Comparison of ENCODE assay signal across 10 mouse cellular contexts in genomic region chr2:164455421-164456190, GRCm38 (mm10). TPM values are rescaled to one million over a fixed set of nuclear protein-coding genes. Genes with fewer than 3 reads are reported as not detected.
DNase-seq lines count a peak whose midpoint lies in the region; ATAC-seq lines count a peak whose summit lies in the region.
"Had no signal": no experiment of that assay in that cellular context is flagged by ENCODE, and none has a peak within 500 bp of the region (broad histone marks: within the 10 kb centered on the region; RNA-seq: fewer than 3 reads in every experiment).

No protein-coding gene starts in this region.

- no peak overlapping the region for H3K4me3 ChIP-seq in embryonic facial prominence, embryonic 14.5 days (ENCODE audit: low read depth, low read length)
- H3K4me3 ChIP-seq in embryonic facial prominence, embryonic 10.5 days, result no peak overlapping the region

- peak; percentile 43 for DNase-seq in embryonic facial prominence, embryonic 14.5 days (ENCODE audit: low spot score)
- DNase-seq in embryonic facial prominence, embryonic 10.5 days (ENCODE audit: low spot score), result no peak
- peak; percentile 65 for DNase-seq in ZHBTc4 (ENCODE audit: low read depth, low spot score)
- peak; percentile 62 to 63 for DNase-seq in heart, postnatal 14 days
- peak; percentile 65 for DNase-seq in lung, postnatal 25 days (ENCODE audit: low spot score)
- DNase-seq in thymus, postnatal 14 days, result no peak
- DNase-seq in frontal cortex, postnatal 25 days (ENCODE audit: low spot score in 2 of 2), result no peak

- intact Hi-C loops in heart, postnatal 14 days (cut with DNase I), result loop anchor here (2.0 kb wide), 1 partner anchor 39 kb away; no protein-coding TSS in a partner anchor

- 51% methylated on average over 6 of the region's 6 CpGs for WGBS in embryonic facial prominence, embryonic 14.5 days
- 71% methylated on average over 6 of the region's 6 CpGs for WGBS in embryonic facial prominence, embryonic 10.5 days

- peaks cover 22% of the 10 kb centered on the region for H3K4me1 ChIP-seq in embryonic facial prominence, embryonic 14.5 days (ENCODE audit: control insufficient read depth, insufficient read depth, low read length)
- peaks cover 41% of the 10 kb centered on the region for H3K4me1 ChIP-seq in embryonic facial prominence, embryonic 10.5 days

- no peak overlapping the region for H3K27ac ChIP-seq in embryonic facial prominence, embryonic 14.5 days (replicated peaks; ENCODE audit: low read depth, low read length)
- no peak overlapping the region for H3K27ac ChIP-seq in embryonic facial prominence, embryonic 10.5 days (replicated peaks)

- no peaks in the 10 kb centered on the region for H3K36me3 ChIP-seq in embryonic facial prominence, embryonic 14.5 days (ENCODE audit: control insufficient read depth, insufficient read depth, low read length)
- no peaks in the 10 kb centered on the region for H3K36me3 ChIP-seq in embryonic facial prominence, embryonic 10.5 days (replicated peaks)

- no peak overlapping the region for H3K9ac ChIP-seq in embryonic facial prominence, embryonic 14.5 days (ENCODE audit: low read depth, low read length)

- H3K27me3 ChIP-seq in embryonic facial prominence, embryonic 14.5 days (replicated peaks; ENCODE audit: control insufficient read depth, insufficient read depth, low read length), result no peaks in the 10 kb centered on the region
- H3K27me3 ChIP-seq in embryonic facial prominence, embryonic 10.5 days (replicated peaks; ENCODE audit: low read depth, poor library complexity, severe bottlenecking), result no peaks in the 10 kb centered on the region

- H3K4me2 ChIP-seq in embryonic facial prominence, embryonic 14.5 days (ENCODE audit: low read depth, low read length), result no peak overlapping the region

- no peak for ATAC-seq in embryonic facial prominence, embryonic 14.5 days (ENCODE audit: low read depth)
- no peak for ATAC-seq in erythroid progenitor cell, adult 5-6 weeks (replicated peaks; ENCODE audit: low FRiP score, poor library complexity, severe bottlenecking)
- ATAC-seq: forebrain, embryonic 16.5 days; midbrain, embryonic 16.5 days had no signal

- H3K9me3 ChIP-seq in embryonic facial prominence, embryonic 14.5 days (ENCODE audit: control insufficient read depth, low read length), result no peaks in the 10 kb centered on the region
- no peaks in the 10 kb centered on the region for H3K9me3 ChIP-seq in embryonic facial prominence, embryonic 10.5 days

RNA-seq across cellular contexts. Expression of gene Sys1, which starts 1.2 kb away (rescaled TPM):
- polyA plus RNA-seq in embryonic facial prominence, embryonic 14.5 days (2014; fragmentation: Nextera tagmentation; extraction: Ambion mirVana), result 63.3 and 68.3 TPM in 2 replicates
- polyA plus RNA-seq in embryonic facial prominence, embryonic 10.5 days (2016; fragmentation: Nextera tagmentation; extraction: Ambion mirVana), result 52.5 and 53.1 TPM in 2 replicates
- total RNA-seq in heart, postnatal 14 days (2021), result 10 to 100 TPM; 21.2 to 21.9 TPM
- total RNA-seq in erythroid progenitor cell, adult 5-6 weeks (2015; ENCODE audit: low replicate concordance), result 8.8 and 10.8 TPM in 2 replicates
- 3.1 and 5.3 TPM in 2 replicates for total RNA-seq in erythroid progenitor cell, adult 5-6 weeks (2017; ENCODE audit: low replicate concordance)

RNA-seq across cellular contexts. Expression of gene Gm20458, which starts 5.2 kb away (rescaled TPM):
- polyA plus RNA-seq in embryonic facial prominence, embryonic 14.5 days (2014; fragmentation: Nextera tagmentation; extraction: Ambion mirVana), result 12.5 and 14.7 TPM in 2 replicates
- 3.1 and 3.2 TPM in 2 replicates for polyA plus RNA-seq in embryonic facial prominence, embryonic 10.5 days (2016; fragmentation: Nextera tagmentation; extraction: Ambion mirVana)
- total RNA-seq in heart, postnatal 14 days (2021), result 1 to 10 TPM; 3.0 to 5.3 TPM
- not detected in 2 replicates for total RNA-seq in erythroid progenitor cell, adult 5-6 weeks (2015; ENCODE audit: low replicate concordance)
- not detected in 2 replicates for total RNA-seq in erythroid progenitor cell, adult 5-6 weeks (2017; ENCODE audit: low replicate concordance)

RNA-seq across cellular contexts. Expression of gene Sdc4, which starts 11.9 kb away (rescaled TPM):
- polyA plus RNA-seq in embryonic facial prominence, embryonic 14.5 days (2014; fragmentation: Nextera tagmentation; extraction: Ambion mirVana), result 57.1 and 58.4 TPM in 2 replicates
- 25.5 and 26.0 TPM in 2 replicates for polyA plus RNA-seq in embryonic facial prominence, embryonic 10.5 days (2016; fragmentation: Nextera tagmentation; extraction: Ambion mirVana)
- total RNA-seq in heart, postnatal 14 days (2021), result 10 to 100 TPM; 20.0 to 27.0 TPM
- total RNA-seq in erythroid progenitor cell, adult 5-6 weeks (2015; ENCODE audit: low replicate concordance), result 2.5 and 7.2 TPM in 2 replicates
- total RNA-seq in erythroid progenitor cell, adult 5-6 weeks (2017; ENCODE audit: low replicate concordance), result 5.7 and 7.2 TPM in 2 replicates

RNA-seq across cellular contexts. Expression of gene Trp53tg5, which starts 17.9 kb away (rescaled TPM):
- not detected in 2 replicates for polyA plus RNA-seq in embryonic facial prominence, embryonic 14.5 days (2014; fragmentation: Nextera tagmentation; extraction: Ambion mirVana)
- not detected in 2 replicates for polyA plus RNA-seq in embryonic facial prominence, embryonic 10.5 days (2016; fragmentation: Nextera tagmentation; extraction: Ambion mirVana)
- not detected for total RNA-seq in heart, postnatal 14 days (2021)
- total RNA-seq in erythroid progenitor cell, adult 5-6 weeks (2015; ENCODE audit: low replicate concordance), result not detected in 2 replicates
- total RNA-seq in erythroid progenitor cell, adult 5-6 weeks (2017; ENCODE audit: low replicate concordance), result not detected in 2 replicates
- polyA plus RNA-seq: forebrain, embryonic 16.5 days; midbrain, embryonic 16.5 days had no signal

RNA-seq across cellular contexts. Expression of gene Dbndd2, which starts 30.3 kb away (rescaled TPM):
- polyA plus RNA-seq in embryonic facial prominence, embryonic 14.5 days (2014; fragmentation: Nextera tagmentation; extraction: Ambion mirVana), result 4.1 and 10.5 TPM in 2 replicates
- 1.8 TPM in 2 replicates for polyA plus RNA-seq in embryonic facial prominence, embryonic 10.5 days (2016; fragmentation: Nextera tagmentation; extraction: Ambion mirVana)
- total RNA-seq in heart, postnatal 14 days (2021), result 10 to 100 TPM; 17.9 to 19.0 TPM
- total RNA-seq in erythroid progenitor cell, adult 5-6 weeks (2015; ENCODE audit: low replicate concordance), result 6.3 TPM in 1 of 2 replicates, not detected in the other
- total RNA-seq in erythroid progenitor cell, adult 5-6 weeks (2017; ENCODE audit: low replicate concordance), result 0.61 TPM in 1 of 2 replicates, not detected in the other

Comparison
In these comparisons a context has a peak if more than half of its experiments do, and no peak if none do; other contexts are left out.
1. DNase-seq: peak in embryonic facial prominence, embryonic 14.5 days (single experiment), ZHBTc4 (single experiment), heart, postnatal 14 days (2 of 2) and lung, postnatal 25 days (single experiment); none in embryonic facial prominence, embryonic 10.5 days (single experiment), thymus, postnatal 14 days (single experiment) and frontal cortex, postnatal 25 days (0 of 2).